Mouse (Mus musculus): Measurements from ENCODE around the gene Grik1.

GRCm38 (mm10) chr16:87988805-87989204 is 301.3 kb downstream of the Grik1 start:
- no peak for TF ChIP-seq POLR2A (IDR thresholded peaks at IDR 0.05; ENCODE audit: low read depth, low read length)
- no peak for TF ChIP-seq CTCF (IDR thresholded peaks at IDR 0.05; ENCODE audit: extremely low read depth, insufficient read length, insufficient replicate concordance, low read depth, low read length)
